Mouse (Mus musculus): ENCODE results near the gene Rasgef1b. TPM values are rescaled to one million over a fixed set of nuclear protein-coding genes. Genes with fewer than 3 reads are reported as not detected.

Rasgef1b gene
- total RNA-seq, 2 experiments from 2014 or later = 0.32 to 0.52 TPM

DNA sequence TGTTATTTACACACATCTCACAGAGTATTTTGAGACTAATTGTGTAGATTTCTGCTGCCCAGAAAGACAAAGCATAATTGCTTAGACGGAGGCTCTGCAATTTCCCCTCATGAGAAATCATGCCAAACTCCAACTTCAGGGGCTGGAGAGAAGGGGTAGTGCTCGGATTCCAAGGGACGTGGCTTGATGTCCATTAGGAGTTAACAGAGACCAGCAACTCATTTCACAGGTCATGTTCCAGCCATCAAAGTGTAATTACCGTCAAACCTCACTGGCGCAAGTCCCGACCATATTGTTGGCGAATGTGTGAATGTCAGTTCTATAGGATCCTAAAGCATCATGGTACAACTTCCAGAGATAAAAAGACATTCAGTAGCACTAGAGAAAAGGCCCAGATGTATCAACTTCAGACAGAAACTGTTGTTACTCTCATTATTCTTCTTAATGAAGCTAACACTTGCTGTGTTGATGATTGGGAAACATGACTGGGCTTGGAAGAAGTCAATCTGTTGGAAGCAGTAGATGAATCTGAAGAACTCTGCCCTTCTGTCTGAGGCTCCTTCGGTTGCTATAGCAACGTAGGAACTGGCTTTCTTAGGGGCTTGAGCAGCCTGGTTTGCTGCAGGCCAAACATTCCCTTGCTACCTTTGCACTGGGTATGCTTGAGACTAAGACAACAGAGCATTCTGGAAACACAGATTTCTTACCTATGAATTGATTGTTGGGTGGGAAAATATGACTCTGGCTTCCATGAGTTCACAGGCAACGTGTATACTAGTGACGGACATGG lies 350.2 kb downstream of the Rasgef1b start:
- no peak for DNase-seq (ENCODE audit: low spot score)

DNA sequence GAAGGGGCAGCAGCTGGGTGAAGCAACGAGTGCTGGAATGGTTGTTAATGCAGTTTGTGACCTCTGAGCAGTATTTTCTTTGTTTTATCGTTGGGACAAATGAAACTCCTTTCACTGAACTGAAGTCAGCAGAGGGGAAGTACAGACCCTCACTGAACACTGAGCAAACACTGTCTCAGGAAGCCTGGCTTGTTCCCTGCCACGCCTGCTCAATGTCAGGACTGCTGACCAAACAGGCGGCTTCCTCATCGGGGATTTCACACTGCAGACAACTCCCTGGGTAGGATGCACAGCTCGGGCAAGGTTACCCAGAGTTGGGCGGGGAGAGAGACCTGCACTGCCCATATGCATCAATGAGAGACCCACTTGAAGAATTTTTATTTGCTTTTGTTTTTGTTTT lies 353.1 kb downstream of the Rasgef1b start:
- DNase-seq (ENCODE audit: low spot score) = no peak

DNA sequence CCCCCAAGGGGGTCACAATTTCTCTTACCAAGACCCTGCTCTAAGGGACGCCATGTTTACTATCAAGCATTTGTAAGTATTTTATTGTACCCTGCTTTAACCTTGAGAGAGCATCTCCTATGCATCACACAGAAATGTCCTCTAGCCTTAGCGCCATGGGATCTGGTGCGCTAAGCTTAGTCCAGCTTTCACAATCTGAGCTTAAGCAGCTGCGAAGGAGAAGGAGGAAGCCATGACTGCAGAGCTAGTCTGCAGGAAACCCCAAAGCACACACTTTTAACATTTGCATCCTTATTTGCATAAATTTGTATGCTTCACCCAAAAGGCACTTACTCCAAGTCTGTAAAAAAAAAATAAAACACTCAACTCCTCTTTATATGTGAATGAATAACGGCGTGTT lies 354.4 kb downstream of the Rasgef1b start:
- no peak for DNase-seq (ENCODE audit: low spot score)

DNA sequence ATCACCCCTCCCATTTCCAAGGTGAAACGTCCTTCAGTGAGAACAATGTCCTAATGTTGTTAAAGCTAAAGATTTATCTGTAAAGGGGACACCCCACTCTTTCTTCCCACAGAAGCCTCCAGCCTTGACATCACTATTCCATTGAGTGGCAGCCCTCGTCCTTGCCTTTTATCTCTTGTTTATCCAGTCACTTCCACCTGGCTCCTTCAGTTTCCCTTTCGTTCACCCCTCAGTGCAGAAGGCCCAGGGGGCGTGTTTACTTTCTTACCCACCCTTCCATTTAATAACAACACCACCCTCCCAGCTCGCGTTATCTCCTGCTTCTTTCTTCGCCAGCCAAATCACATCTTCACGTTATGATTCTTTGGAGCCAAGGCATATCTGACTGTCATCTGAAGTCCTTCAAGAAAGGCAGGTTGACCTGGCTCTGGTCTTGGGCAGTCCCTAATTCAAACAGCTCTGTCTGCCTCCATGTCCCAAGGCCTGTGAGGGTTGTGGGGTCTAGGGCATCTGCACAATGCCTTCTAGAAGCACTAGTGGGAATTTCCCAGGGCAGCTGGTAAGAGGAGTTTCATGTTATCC lies 355.2 kb downstream of the Rasgef1b start:
- no peak for DNase-seq (ENCODE audit: low spot score)

DNA sequence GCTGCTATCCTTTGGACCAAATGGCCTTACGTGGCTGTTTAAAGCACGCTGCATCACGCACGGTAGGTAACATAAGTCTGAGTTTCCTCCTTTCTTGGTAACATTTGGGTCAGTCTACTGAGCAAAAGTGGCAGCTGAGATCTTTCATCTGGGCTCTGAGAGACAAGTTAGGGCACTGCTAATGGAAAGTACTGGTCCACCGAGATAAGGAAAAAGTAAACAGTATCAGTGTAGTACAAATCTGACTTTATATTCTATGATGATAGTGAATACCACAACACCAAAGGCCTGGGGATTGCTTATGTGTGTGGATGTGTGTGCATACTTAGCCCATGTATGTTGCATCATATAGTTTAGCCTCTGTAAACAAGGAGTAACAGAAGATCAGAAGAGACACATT lies 358.2 kb downstream of the Rasgef1b start:
- DNase-seq (ENCODE audit: low spot score) = no peak

DNA sequence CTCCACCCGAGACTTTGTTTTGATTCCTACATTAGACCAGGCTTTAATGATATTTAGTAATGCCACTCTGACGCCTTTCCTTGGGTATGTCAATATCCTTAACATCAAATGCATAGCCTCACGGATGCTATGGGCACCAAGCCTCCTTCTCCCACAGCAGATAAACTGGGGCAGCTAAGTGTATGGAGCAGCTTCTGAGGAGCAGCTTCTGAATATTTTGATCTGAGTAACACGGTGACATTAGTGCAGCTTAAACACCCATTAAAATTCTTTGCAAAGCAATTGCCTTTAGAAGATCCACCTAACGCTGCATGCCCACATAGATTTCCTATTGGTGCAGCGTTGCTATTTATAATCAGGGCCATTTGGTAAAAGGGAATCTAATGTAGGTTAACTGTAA lies 359.6 kb downstream of the Rasgef1b start:
- no peak for DNase-seq (ENCODE audit: low spot score)

DNA sequence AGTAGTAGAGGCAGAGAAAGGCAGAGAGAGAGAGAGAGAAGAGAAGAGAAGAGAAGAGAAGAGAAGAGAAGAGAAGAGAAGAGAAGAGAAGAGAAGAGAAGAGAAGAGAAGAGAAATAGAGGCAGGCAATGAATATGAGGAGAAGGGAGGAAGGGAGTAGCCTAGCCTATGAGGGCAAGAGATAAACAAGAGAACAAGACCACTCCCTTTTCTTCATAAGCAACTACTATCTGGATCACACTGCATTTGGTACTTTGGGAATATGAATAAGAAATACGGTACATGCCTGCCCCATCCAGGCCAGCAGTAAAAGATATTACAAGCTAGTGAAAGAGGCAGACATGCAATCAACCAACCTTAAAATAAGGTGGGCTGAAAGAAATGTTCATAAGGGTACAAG lies 360.2 kb downstream of the Rasgef1b start:
- DNase-seq (ENCODE audit: low spot score) = no peak

DNA sequence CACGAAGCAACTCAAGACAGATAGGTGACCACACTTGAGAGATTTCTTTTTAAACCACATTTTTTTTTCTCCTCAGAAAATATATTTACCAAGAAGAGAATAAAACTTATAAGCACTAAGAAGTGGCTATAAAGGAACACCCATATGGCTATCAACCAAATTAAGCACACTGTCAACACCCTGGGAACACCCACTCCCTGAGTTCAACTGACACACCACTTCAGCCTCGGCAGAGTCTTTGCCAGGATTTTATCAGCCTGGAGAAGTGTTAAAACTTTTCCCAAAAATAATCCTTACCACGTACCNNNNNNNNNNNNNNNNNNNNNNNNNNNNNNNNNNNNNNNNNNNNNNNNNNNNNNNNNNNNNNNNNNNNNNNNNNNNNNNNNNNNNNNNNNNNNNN lies 368.3 kb downstream of the Rasgef1b start:
- no peak for DNase-seq (ENCODE audit: low spot score)

DNA sequence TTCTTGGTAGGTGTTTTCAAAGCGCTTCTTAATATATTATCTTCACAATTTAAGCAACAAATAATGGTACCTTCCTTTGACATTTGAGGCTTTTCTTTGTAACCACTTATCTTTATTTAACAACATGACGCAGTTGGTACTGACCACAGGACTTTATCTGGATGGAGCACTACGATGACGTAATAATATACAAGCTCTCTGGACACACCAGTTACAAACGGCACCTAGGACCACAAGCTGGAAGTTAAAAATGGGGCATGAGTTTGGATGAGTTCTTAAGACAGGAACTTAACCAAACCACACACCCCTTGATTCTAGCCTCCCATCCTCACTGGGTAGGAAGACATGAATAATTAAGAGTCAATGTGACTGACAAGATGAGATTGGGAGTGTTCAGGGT lies 369.6 kb downstream of the Rasgef1b start:
- DNase-seq (ENCODE audit: low spot score) = no peak

DNA sequence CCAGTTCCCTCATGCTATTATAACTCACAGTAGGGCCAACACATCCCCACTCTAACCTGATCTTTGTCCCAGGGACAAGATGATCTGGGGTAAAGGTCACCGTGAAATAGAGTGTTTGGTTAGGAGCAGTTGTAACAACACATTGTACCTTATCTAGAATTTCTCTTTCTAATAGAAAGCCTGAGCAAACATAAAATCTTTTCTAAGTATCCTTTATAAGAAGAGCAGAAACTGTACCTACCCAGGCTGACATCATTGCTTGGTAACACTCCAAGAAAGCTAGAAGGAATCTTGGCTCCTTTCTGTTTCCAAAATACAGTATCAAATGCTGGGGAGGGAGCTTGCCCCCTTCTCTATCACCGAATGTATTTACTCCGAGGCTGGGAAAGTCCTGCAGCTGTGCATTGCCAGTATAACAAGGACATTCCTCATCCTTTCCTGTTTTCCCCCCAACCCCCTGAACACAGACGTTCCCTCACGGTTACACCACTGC lies 374.2 kb downstream of the Rasgef1b start:
- no peak for DNase-seq (ENCODE audit: low spot score)

DNA sequence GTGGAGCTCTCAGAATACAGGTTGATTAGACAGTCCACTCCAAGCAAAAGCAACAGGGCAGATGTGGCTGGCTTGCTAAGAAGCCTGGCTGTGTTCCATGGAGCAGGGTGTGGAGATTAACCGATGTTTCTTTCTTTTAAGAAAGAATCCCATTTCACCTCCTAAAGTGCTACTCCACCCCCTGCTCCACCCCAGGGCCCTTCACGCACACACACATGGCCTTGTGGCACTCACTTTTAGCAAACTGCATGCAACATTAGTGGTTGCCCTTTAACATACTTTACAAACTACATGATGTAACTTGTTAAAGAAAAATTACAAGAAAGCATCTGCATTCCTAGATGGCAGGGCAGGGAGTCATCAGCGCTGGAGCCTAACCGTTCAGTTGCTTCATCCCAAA lies 378.8 kb downstream of the Rasgef1b start:
- DNase-seq (ENCODE audit: low spot score) = no peak

DNA sequence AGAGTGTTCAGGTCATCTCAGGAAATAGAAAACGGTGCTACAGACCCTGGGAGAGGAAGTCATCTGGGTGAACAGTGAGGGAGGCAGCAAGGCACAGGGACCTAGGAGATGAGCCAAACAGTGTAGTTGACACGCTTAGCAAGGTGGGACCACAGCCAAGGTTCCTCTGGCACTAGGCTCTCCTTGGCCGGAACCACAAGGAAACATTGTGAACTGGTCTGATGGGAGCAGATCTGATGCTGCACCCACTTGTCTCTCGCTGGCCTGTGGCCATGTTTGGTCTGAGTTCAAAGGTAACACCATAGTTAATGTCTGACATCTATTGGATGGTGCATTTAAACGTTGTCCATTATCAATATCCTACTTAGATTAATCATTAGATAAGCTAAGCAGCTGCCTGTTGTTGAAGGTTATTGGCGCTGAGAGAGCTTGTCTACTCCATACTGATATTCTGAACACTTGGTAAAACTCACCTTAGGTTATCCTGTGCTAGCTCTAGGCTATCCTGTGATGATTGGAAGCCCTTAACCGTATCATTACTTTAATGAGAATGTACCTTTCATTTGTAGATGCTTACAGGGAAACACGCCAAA lies 380.5 kb downstream of the Rasgef1b start:
- DNase-seq (ENCODE audit: low spot score) = peak; percentile 71

DNA sequence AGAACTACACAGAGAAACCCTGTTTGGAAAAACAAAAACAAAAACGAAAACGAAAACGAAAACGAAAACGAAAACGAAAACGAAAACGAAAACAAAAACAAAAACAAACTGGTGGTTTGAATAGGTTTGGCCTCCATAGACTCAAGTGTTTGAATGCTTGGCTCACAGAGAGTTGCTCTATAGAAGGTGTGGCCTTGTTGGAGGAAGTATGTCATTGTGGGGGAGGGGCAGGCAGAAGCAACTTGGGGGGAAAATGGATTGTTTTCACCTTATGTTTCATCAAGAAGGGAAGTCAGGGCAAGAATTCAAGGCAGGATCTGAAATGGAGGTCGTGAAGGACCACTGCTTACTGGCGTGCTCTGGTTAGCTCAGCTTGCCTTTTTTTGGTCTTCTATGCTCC lies 386.3 kb downstream of the Rasgef1b start:
- no peak for DNase-seq (ENCODE audit: low spot score)

DNA sequence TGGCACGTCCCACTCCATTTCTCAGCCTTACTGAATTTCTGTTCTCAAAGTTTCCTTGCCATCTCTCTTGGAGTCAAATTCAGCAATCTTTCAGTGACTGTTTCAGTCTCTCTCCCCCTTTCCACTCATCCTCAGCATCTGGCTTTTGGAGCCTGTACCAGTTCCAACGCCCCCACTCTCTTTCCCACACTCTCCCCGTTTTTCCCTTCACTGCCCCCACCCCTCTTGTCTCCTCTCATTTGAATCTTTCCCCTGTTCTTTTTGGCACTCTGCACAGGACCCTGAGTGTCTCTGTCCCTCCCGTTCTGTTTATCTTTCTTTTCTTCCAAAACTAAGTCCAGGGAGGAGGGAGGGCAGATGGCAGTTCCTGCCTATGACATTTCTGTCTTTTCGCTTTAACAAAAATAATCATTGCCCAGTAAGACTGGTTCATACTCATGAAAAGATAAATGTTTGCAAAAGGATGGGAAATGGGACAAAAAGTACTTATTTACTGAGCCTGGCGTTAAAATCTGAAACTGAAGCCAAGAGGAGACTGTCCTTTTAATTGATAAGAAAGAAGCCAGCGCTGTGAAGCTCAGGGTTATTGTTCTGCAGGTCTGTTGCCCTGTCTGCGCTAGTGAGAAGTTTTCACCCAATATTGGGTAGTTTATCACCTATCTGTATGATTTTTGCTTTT lies 388.4 kb downstream of the Rasgef1b start:
- no peak for DNase-seq (ENCODE audit: low spot score)

DNA sequence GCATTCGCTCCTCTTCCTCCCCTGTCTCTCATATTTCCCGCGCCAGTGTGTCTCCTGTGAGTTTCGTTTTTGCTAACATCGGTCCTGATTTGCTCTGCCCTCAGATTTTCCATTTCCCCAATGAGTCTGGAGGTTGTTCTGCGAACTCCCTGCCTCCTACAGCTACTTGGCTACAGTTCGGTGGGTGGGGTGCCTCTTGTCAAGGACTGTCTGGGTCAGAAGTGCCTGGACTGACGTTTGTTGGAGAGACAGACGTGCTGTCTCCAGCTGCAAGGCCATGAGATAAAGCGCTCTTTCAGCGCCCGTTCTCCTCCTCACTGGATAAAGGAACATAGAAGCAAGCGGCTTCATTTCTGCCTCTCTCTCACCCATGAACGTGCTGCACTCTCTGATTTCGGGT lies 389.1 kb downstream of the Rasgef1b start:
- DNase-seq (ENCODE audit: low spot score) = peak; percentile 56

DNA sequence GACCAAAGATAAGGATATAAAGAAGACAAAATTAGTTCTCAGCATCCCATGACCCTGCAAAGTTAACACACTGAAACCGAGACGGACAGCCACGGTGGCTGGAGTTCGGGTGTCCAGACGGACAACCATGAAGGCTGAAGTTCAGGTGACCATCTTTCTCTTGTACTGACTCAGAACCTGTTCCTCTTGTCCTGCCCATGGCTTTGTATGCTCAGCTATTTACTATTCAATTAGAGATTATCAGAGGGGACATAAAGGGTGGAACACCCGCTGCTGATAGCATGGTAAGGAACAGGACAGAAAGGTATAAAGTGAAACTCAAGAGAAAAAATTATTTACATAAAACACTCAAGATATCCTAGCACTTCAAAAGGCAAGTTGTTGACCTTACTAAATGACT lies 390.0 kb downstream of the Rasgef1b start:
- DNase-seq (ENCODE audit: low spot score) = no peak

DNA sequence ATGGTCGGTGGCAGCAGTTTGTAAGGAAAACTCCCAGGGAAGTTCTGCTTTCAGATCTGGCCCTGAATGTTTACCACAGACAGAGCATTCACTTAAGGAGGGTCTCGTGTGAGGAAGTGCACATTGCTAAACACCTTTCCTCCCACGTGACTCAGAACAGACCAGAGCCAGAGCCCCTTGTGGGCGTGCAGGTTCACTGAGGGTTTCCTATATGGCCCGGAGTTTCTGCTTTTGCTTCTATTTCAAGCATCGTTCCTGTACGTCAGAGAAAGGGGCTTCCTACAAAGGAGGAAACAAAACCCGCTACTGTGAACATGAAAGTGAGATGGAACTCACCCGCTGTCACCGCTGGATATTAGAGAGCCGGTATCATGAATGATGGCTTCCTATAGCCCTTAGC lies 392.4 kb downstream of the Rasgef1b start:
- no peak for DNase-seq (ENCODE audit: low spot score)

DNA sequence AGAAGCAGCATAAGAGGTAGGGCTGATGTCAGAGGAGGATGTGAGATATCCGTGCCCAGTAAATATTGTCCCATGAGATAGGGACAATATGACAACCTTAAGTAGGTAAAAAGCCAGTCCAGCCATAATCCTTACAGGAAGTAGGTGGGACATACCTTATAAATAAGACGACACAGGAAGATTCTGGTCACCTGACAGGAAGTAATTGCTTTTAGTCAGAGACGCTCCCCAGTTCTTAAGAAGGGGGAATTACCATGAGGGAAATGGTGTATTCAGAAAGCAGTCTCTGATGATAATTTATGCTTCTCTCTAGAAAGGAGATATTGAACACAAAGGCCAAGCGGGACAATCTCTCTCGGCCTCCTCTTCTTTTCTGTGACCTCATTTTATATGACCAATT lies 394.8 kb downstream of the Rasgef1b start:
- DNase-seq (ENCODE audit: low spot score) = no peak

DNA sequence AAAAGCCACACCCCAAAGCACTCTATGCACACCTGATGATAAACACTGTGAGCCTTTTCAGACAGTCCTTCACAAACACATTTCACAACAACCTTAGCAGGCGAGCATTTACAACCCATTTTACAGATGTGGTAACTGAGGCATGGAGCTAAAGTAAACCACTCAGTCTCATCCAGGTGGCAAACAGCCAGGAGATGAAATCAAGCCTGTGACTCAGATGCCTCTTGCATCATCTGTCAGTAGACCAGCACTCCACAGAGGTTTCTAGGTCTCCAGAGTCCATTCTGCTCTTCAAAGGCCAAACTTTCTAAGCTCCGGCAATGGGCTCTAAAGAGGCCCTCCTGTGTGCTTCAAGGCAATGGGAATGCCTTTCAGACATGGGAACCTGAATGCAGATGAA lies 396.8 kb downstream of the Rasgef1b start:
- peak; percentile 12 for DNase-seq (ENCODE audit: low spot score)

DNA sequence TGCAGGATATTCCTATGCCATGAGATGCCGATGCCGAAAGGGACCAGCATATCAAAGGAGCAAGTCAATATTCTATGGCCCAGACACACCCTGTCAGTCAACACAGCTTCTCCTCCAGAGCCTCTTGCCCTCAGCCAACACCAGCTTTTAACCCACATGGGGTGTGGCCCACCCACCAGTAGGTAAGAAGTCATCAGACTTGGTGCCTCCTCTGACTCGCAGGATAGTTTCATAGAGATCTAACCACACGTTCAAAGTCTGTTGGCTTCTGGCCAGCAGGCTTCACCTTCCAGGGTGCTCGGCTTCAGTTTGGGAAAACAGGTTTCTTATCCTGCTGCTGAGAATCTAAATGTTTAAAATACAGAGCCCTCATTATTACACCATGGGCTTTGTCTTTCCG lies 399.8 kb downstream of the Rasgef1b start:
- no peak for DNase-seq (ENCODE audit: low spot score)

DNA sequence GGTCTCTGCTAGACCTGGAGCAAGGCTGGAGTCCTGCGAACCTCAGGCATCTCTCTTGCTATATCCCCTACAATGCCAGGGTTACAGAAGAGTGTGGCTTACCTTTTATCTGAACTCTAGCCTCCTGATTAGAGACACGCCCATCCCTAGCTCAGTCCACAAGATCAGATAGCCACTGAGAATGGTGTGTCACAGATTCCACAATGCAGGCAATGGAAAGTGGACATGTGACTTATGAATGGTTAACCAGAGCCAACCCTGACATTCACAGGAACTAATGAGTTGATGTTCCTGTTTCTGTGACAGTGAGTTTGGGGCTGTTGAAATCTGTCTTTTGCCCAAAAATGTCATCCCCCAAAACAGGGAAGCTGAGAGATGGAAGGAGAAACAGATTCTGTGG lies 401.8 kb downstream of the Rasgef1b start:
- no peak for DNase-seq (ENCODE audit: low spot score)

DNA sequence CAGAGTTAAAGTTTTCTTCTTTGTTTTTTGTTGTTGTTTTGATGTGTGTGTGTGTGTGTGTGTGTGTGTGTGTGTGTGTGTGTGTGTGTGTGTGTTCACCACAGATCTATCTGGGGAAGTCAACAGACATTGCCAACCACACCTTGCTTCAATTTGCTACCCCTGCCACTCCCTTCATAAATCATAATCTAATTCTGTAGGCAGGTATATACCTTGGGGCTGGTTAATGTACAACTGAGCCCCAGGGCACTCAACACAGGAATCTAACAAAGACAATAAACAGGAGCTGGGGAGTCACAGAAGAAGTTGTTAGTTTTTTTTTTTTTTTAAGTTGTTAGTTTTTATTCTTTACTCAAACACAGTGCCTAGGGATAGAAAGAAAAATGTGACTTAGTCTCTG lies 403.6 kb downstream of the Rasgef1b start:
- DNase-seq (ENCODE audit: low spot score) = no peak

All from gastrocnemius, adult 18-20 months (tissue).